ENCODE assay signal across 8 mouse cellular contexts in the genomic region with DNA sequence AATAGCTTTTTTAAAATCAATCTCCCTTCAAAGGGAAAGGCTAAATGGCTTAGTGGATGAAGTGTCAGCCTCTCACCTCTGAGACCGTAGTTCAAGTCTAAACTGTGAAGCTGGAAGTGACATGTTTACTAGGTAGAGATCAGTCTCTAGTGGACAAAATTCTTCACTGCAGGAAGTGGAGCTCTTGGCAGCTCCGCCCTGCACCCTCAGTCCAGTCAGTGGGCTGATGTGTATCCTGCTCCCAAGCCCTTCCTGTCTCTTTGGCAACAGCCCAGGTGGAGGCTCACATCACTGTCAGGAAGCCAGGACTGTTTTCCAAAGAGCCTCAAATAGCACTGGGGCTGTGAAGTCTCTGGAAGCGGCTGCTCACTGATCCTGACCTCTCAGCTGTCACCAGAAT.
DNase-seq lines count a peak whose midpoint lies in the region; ATAC-seq and TF ChIP-seq lines count a peak whose summit lies in the region.
"Had no signal": no experiment of that assay in that cellular context is flagged by ENCODE, and none has a peak within 500 bp of the region (broad histone marks: within the 10 kb centered on the region; RNA-seq: fewer than 3 reads in every experiment).

No protein-coding gene starts in this region.

- H3K27ac ChIP-seq in ES-E14 (ENCODE audit: insufficient read depth, low read depth, low read length, poor library complexity, severe bottlenecking) = no peak overlapping the region
- no peak overlapping the region for H3K27ac ChIP-seq in embryonic facial prominence, embryonic 11.5 days (replicated peaks; ENCODE audit: low read depth, low read length)
- H3K27ac ChIP-seq in heart, embryonic 12.5 days (ENCODE audit: poor library complexity, severe bottlenecking) = no peak overlapping the region
- no peak overlapping the region for H3K27ac ChIP-seq in kidney, embryonic 14.5 days (ENCODE audit: low read depth, low read length)
- H3K27ac ChIP-seq: macrophage had no signal

- DNase-seq in 416B (ENCODE audit: low read depth) (peak; percentile 5), ES-E14 (ENCODE audit: low read depth, low spot score) (peak; percentile 4)
- peak; percentile 37 for DNase-seq in embryonic facial prominence, embryonic 11.5 days (ENCODE audit: low spot score)
- DNase-seq in lung, postnatal 25 days (ENCODE audit: low spot score) = peak; percentile 31
- no peak for DNase-seq in spleen, postnatal 4 days (ENCODE audit: low spot score in 2 of 2)

- 0 out of 2 replicates have a peak, but pooled peaks have one; percentile 52 for ATAC-seq in embryonic facial prominence, embryonic 11.5 days (replicated peaks; ENCODE audit: insufficient number of reproducible peaks, low FRiP score, low TSS enrichment, low read depth)
- peak; percentile 74 for ATAC-seq in heart, embryonic 12.5 days (ENCODE audit: insufficient number of reproducible peaks, low FRiP score)
- peak; percentile 90 for ATAC-seq in kidney, embryonic 14.5 days (ENCODE audit: low FRiP score, low TSS enrichment)

- no peak overlapping the region for H3K4me2 ChIP-seq in embryonic facial prominence, embryonic 11.5 days (ENCODE audit: low read depth, low read length)
- no peak overlapping the region for H3K4me2 ChIP-seq in heart, embryonic 12.5 days
- no peak overlapping the region for H3K4me2 ChIP-seq in kidney, embryonic 14.5 days (replicated peaks; ENCODE audit: low read depth, low read length)

- no peak overlapping the region for H3K9ac ChIP-seq in ES-E14 (ENCODE audit: insufficient read depth, low read depth, low read length, poor library complexity, severe bottlenecking)
- H3K9ac ChIP-seq in embryonic facial prominence, embryonic 11.5 days (replicated peaks; ENCODE audit: low read length) = no peak overlapping the region
- no peak overlapping the region for H3K9ac ChIP-seq in heart, embryonic 12.5 days
- H3K9ac ChIP-seq in kidney, embryonic 14.5 days (ENCODE audit: low read depth, low read length) = no peak overlapping the region

- H3K9me3 ChIP-seq in ES-E14 (ENCODE audit: control insufficient read depth, insufficient read depth, low read depth, low read length) = no peaks in the 10 kb centered on the region
- no peaks in the 10 kb centered on the region for H3K9me3 ChIP-seq in embryonic facial prominence, embryonic 11.5 days (replicated peaks; ENCODE audit: control insufficient read depth, low read length)
- no peaks in the 10 kb centered on the region for H3K9me3 ChIP-seq in heart, embryonic 12.5 days (replicated peaks)
- H3K9me3 ChIP-seq in kidney, embryonic 14.5 days (ENCODE audit: control insufficient read depth, low read length) = no peaks in the 10 kb centered on the region

- H3K27me3 ChIP-seq in embryonic facial prominence, embryonic 11.5 days (ENCODE audit: control insufficient read depth, insufficient read depth, low read length) = no peaks in the 10 kb centered on the region
- H3K27me3 ChIP-seq in heart, embryonic 12.5 days (replicated peaks) = no peaks in the 10 kb centered on the region
- H3K27me3 ChIP-seq in kidney, embryonic 14.5 days (ENCODE audit: control insufficient read depth, insufficient read depth, low read length) = no peaks in the 10 kb centered on the region

- in situ Hi-C loops in ES-E14 (cut with MboI; ENCODE audit: low sequenced_read_pairs in 2 of 2, unreplicated experiment in 2 of 2) = no loop called here

- H3K4me1 ChIP-seq in ES-E14 (ENCODE audit: control insufficient read depth in 2 of 2, insufficient read depth in 2 of 2, low read length in 2 of 2, poor library complexity in 1 of 2) = no peaks in the 10 kb centered on the region
- no peaks in the 10 kb centered on the region for H3K4me1 ChIP-seq in embryonic facial prominence, embryonic 11.5 days (ENCODE audit: control insufficient read depth, insufficient read depth, low read length)
- H3K4me1 ChIP-seq in heart, embryonic 12.5 days (replicated peaks) = peaks cover 4% of the 10 kb centered on the region
- H3K4me1 ChIP-seq in kidney, embryonic 14.5 days (ENCODE audit: control insufficient read depth, insufficient read depth, low read length) = no peaks in the 10 kb centered on the region

- H3K36me3 ChIP-seq in ES-E14 (ENCODE audit: control insufficient read depth, insufficient read depth, low read length, poor library complexity, severe bottlenecking) = no peaks in the 10 kb centered on the region
- no peaks in the 10 kb centered on the region for H3K36me3 ChIP-seq in embryonic facial prominence, embryonic 11.5 days (replicated peaks; ENCODE audit: control insufficient read depth, insufficient read depth, low read depth, low read length)
- no peaks in the 10 kb centered on the region for H3K36me3 ChIP-seq in heart, embryonic 12.5 days
- no peaks in the 10 kb centered on the region for H3K36me3 ChIP-seq in kidney, embryonic 14.5 days (ENCODE audit: control insufficient read depth, insufficient read depth, low read length)

- 46% methylated on average over 3 of the region's 3 CpGs for WGBS in embryonic facial prominence, embryonic 11.5 days
- WGBS in heart, embryonic 12.5 days = 30% methylated on average over 3 of the region's 3 CpGs
- WGBS in kidney, embryonic 14.5 days = 11% methylated on average over 3 of the region's 3 CpGs

- H3K4me3 ChIP-seq in ES-E14 (ENCODE audit: insufficient read depth in 1 of 2, low read depth in 1 of 2, low read length in 2 of 2, poor library complexity in 1 of 2, severe bottlenecking in 1 of 2) = no peak overlapping the region
- H3K4me3 ChIP-seq in embryonic facial prominence, embryonic 11.5 days (ENCODE audit: low read depth, low read length) = no peak overlapping the region
- H3K4me3 ChIP-seq in heart, embryonic 12.5 days = no peak overlapping the region
- H3K4me3 ChIP-seq in kidney, embryonic 14.5 days (ENCODE audit: low read length) = no peak overlapping the region

TF ChIP-seq in ES-E14, 5 proteins besides CTCF, POLR2A, EP300 and RAD21:
- TF ChIP-seq MAFK (IDR thresholded peaks at IDR 0.05; ENCODE audit: insufficient read depth, low read depth, low read length) (no peak), HCFC1 (IDR thresholded peaks at IDR 0.05; ENCODE audit: borderline replicate concordance, insufficient read depth, low read length) (no peak), CHD2 (IDR thresholded peaks at IDR 0.05; ENCODE audit: low read depth, low read length) (no peak), ZC3H11A (IDR thresholded peaks at IDR 0.05; ENCODE audit: borderline replicate concordance, low read depth, low read length) (no peak), ZNF384 (IDR thresholded peaks at IDR 0.05; ENCODE audit: low read depth, low read length) (no peak)

Comparison
In these comparisons a context has a peak if more than half of its experiments do, and no peak if none do; other contexts are left out.
1. DNase-seq: peak in 416B (single experiment), ES-E14 (single experiment), embryonic facial prominence, embryonic 11.5 days (single experiment) and lung, postnatal 25 days (single experiment); none in spleen, postnatal 4 days (0 of 2).
2. Peak in every context shown above with its lines, with median percentiles within 50 percentile points of each other: ATAC-seq.